Mouse (Mus musculus) CH12F3 (cell line): Measurements from ENCODE around the gene Vmn1r135.
"Not testable (repeated sequence)": the region's sequence is repeated elsewhere in the genome, so short reads cannot be mapped to it uniquely, and the experiment has no call there.

Experiments
- in situ Hi-C: fragments of 300-500 bp; cut with MboI; formaldehyde crosslinking; loops from 2 replicates; pipeline ENCODE4 v1.14.3; 2020; ENCODE audit warnings: low sequenced_read_pairs

The Vmn1r135 gene

GRCm38 (mm10) chr7:21832051-21832450 is at the start of gene Vmn1r135:
TSS of gene Vmn1r135 (plus strand) at chr7:21832351.
- in situ Hi-C loops, result not testable (repeated sequence)

GRCm38 (mm10) chr7:21796628-21797027 is 35.5 kb upstream of the Vmn1r135 start, which contains the start of gene Gm4177:
TSS of gene Gm4177 (minus strand) at chr7:21796728.
- in situ Hi-C loops, result not testable (repeated sequence)

GRCm38 (mm10) chr7:21844167-21844566 is 12.0 kb downstream of the Vmn1r135 start, which contains the start of gene Gm5725:
TSS of gene Gm5725 (minus strand) at chr7:21844267.
- in situ Hi-C loops, result not testable (repeated sequence)
